8 mouse cellular contexts compared by ENCODE assay signal in the genomic region with DNA sequence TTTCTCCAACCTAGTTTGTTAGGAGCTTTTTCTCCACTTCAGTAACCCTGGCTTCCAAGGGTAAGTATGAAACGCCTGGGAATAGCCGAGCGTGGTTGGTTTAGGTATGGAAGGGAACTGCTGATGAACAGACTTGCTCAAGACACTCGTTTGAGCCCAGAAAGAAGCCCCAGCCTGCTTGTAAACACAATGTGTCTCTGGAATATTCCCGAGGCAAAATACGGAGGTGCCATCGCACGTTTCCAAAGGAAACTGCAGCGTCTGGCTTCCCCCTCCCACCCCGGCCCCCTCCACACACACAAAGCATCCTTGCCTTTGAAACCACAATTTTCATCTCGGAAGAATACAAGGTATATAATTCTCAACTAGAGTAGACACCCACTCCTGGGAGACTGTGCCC. TPM values are rescaled to one million over a fixed set of nuclear protein-coding genes. Genes with fewer than 3 reads are reported as not detected.
DNase-seq lines count a peak whose midpoint lies in the region; ATAC-seq and TF ChIP-seq lines count a peak whose summit lies in the region.

No protein-coding gene starts in this region.

- H3K9me3 ChIP-seq in erythroblast, embryonic 14.5 days (ENCODE audit: control insufficient read depth, low read length) = no peaks in the 10 kb centered on the region
- no peaks in the 10 kb centered on the region for H3K9me3 ChIP-seq in E14TG2a.4 (ENCODE audit: low read length)
- no peaks in the 10 kb centered on the region for H3K9me3 ChIP-seq in forebrain, embryonic 13.5 days (replicated peaks)
- H3K9me3 ChIP-seq in liver, embryonic 15.5 days (replicated peaks) = no peaks in the 10 kb centered on the region

- peak overlapping the region; percentile 87 for H3K9ac ChIP-seq in forebrain, embryonic 13.5 days
- H3K9ac ChIP-seq in liver, embryonic 15.5 days = no peak overlapping the region; the same call in 1 of the 2 replicates

- DNase-seq in urinary bladder, adult 18-20 months (ENCODE audit: low spot score in 2 of 2) = no peak
- DNase-seq in adrenal gland, postnatal 4 days (ENCODE audit: low spot score in 2 of 2) = no peak
- DNase-seq in spleen, postnatal 10 days (ENCODE audit: low spot score in 2 of 2) = no peak

- H3K36me3 ChIP-seq in erythroblast, embryonic 14.5 days (ENCODE audit: control insufficient read depth) = no peaks in the 10 kb centered on the region
- H3K36me3 ChIP-seq in E14TG2a.4 (ENCODE audit: insufficient read depth, low read length) = peaks cover 7% of the 10 kb centered on the region; the same call in 1 of the 2 replicates
- H3K36me3 ChIP-seq in forebrain, embryonic 13.5 days (ENCODE audit: poor library complexity, severe bottlenecking) = no peaks in the 10 kb centered on the region
- no peaks in the 10 kb centered on the region for H3K36me3 ChIP-seq in liver, embryonic 15.5 days (replicated peaks)

- peaks cover 68% of the 10 kb centered on the region for H3K27me3 ChIP-seq in erythroblast, embryonic 14.5 days (ENCODE audit: control insufficient read depth)
- peaks cover 58% of the 10 kb centered on the region for H3K27me3 ChIP-seq in E14TG2a.4 (ENCODE audit: insufficient read depth, low read length)
- H3K27me3 ChIP-seq in forebrain, embryonic 13.5 days = peaks cover 31% of the 10 kb centered on the region
- H3K27me3 ChIP-seq in liver, embryonic 15.5 days = peaks cover 82% of the 10 kb centered on the region

- peaks cover 27% of the 10 kb centered on the region for H3K4me1 ChIP-seq in erythroblast, embryonic 14.5 days (ENCODE audit: control insufficient read depth)
- peaks cover 74% of the 10 kb centered on the region for H3K4me1 ChIP-seq in E14TG2a.4 (replicated peaks; ENCODE audit: low read depth, low read length)
- peaks cover 44% of the 10 kb centered on the region for H3K4me1 ChIP-seq in forebrain, embryonic 13.5 days
- peaks cover 39% of the 10 kb centered on the region for H3K4me1 ChIP-seq in liver, embryonic 15.5 days (replicated peaks)

- peak overlapping the region; percentile 62 for H3K4me3 ChIP-seq in erythroblast, embryonic 14.5 days (replicated peaks)
- H3K4me3 ChIP-seq in E14TG2a.4 (replicated peaks; ENCODE audit: low read length) = peak overlapping the region; percentile 92
- peak overlapping the region; percentile 76 for H3K4me3 ChIP-seq in forebrain, embryonic 13.5 days
- peak overlapping the region; percentile 69 for H3K4me3 ChIP-seq in liver, embryonic 15.5 days (replicated peaks)

- H3K27ac ChIP-seq in forebrain, embryonic 13.5 days = no peak overlapping the region
- H3K27ac ChIP-seq in liver, embryonic 15.5 days (replicated peaks) = no peak overlapping the region

- peak overlapping the region; percentile 98 for H3K4me2 ChIP-seq in forebrain, embryonic 13.5 days
- peak overlapping the region; percentile 93 for H3K4me2 ChIP-seq in liver, embryonic 15.5 days

- WGBS in forebrain, embryonic 13.5 days = 7% methylated on average over 11 of the region's 11 CpGs
- WGBS in liver, embryonic 15.5 days (ENCODE audit: insufficient replicate concordance) = 15% methylated on average over 11 of the region's 11 CpGs

- TF ChIP-seq CTCF in E14TG2a.4 (conservative IDR thresholded peaks at IDR 0.05; ENCODE audit: low read length) = no peak

- ATAC-seq in erythroblast, adult 5-6 weeks (replicated peaks; ENCODE audit: low FRiP score, poor library complexity, severe bottlenecking) = no peak
- no peak for ATAC-seq in forebrain, embryonic 13.5 days
- ATAC-seq in liver, embryonic 15.5 days (ENCODE audit: insufficient read depth) = no peak

RNA-seq across cellular contexts. Expression of gene Gfod1, which starts 1.7 kb away (rescaled TPM):
- 0.01 and 0.03 TPM in 2 replicates for polyA plus RNA-seq in erythroblast, embryonic 14.5 days (2012)
- total RNA-seq in erythroblast, adult 5-6 weeks (2015; ENCODE audit: low replicate concordance) = 0.63 and 1.3 TPM in 2 replicates
- 0.84 and 2.3 TPM in 2 replicates for total RNA-seq in erythroblast, adult 5-6 weeks (2017; ENCODE audit: low replicate concordance)
- polyA plus RNA-seq in forebrain, embryonic 13.5 days (2015; fragmentation: Nextera tagmentation; extraction: Ambion mirVana) = 1.2 and 1.3 TPM in 2 replicates
- 0.24 and 0.64 TPM in 2 replicates for polyA plus RNA-seq in liver, embryonic 15.5 days (2015; fragmentation: Nextera tagmentation; extraction: Ambion mirVana)
- total RNA-seq in adrenal gland, postnatal 4 days (2021) = 10 to 100 TPM; 10.3 to 10.4 TPM
